Mouse (Mus musculus) stomach, embryonic 15.5 days (tissue): ENCODE measurements around the gene Ccn1. TPM values are rescaled to one million over a fixed set of nuclear protein-coding genes. Genes with fewer than 3 reads are reported as not detected.

Source experiments
- ATAC-seq: fragments of 200-750 bp; cut with Nextera tagmentation; 2 replicates; pipeline ENCODE4 v1.8.0; 2017; ENCODE audit warnings: low read depth, moderate number of reproducible peaks, moderate TSS enrichment; ENCODE audit not compliant: insufficient read depth, low FRiP score
- H3K27ac ChIP-seq: fragments of 300-500 bp; sonication (generic); 2 replicates; pipeline ENCODE4 v1.5.1; 2015; ENCODE audit warnings: mild to moderate bottlenecking, inconsistent platforms
- H3K27me3 ChIP-seq: fragments of 300-500 bp; sonication (generic); replicated peaks from 2 replicates; pipeline ENCODE4 v1.6.1; 2015; ENCODE audit warnings: inconsistent platforms
- H3K36me3 ChIP-seq: fragments of 300-500 bp; sonication (generic); 2 replicates; pipeline ENCODE4 v1.6.1; 2015; ENCODE audit warnings: inconsistent platforms
- H3K4me1 ChIP-seq: fragments of 300-500 bp; sonication (generic); 2 replicates; pipeline ENCODE4 v1.6.1; 2015; ENCODE audit warnings: inconsistent platforms
- H3K4me2 ChIP-seq: fragments of 300-500 bp; sonication (generic); 2 replicates; pipeline ENCODE4 v1.6.1; 2015; ENCODE audit warnings: mild to moderate bottlenecking, inconsistent platforms
- H3K4me3 ChIP-seq: fragments of 300-500 bp; sonication (generic); replicated peaks from 2 replicates; pipeline ENCODE4 v1.5.1; 2015; ENCODE audit warnings: inconsistent platforms
- H3K9ac ChIP-seq: fragments of 300-500 bp; sonication (generic); 2 replicates; pipeline ENCODE4 v1.6.1; 2015; ENCODE audit warnings: inconsistent platforms
- H3K9me3 ChIP-seq: fragments of 300-500 bp; sonication (generic); 2 replicates; pipeline ENCODE4 v1.6.1; 2016; ENCODE audit warnings: inconsistent platforms
- WGBS: fragments of 180-500 bp; shearing (Covaris S2); methylation state at CpG from one replicate; pipeline ENCODE4 v1.1.7; 2015; 5-methylcytosine and 5-hydroxymethylcytosine counted together
- polyA plus RNA-seq: library from polyadenylated mRNA; unstranded; fragments of >200 nt; fragmentation: Nextera tagmentation; extraction: Ambion mirVana; gene quantifications from 2 replicates; pipeline ENCODE4 v1.2.1, GENCODE M21; 2015

Ccn1 gene
- polyA plus RNA-seq, 1 experiment from 2014 or later = 45.1 TPM

GRCm38 (mm10) chr3:145628643-145629042 lies 21.1 kb downstream of the Ccn1 start:
- Histone ChIP-seq H3K9me3 (no peaks in the 10 kb centered on the region), H3K27me3 (no peaks in the 10 kb centered on the region), H3K27ac (no peak overlapping the region), H3K36me3 (no peaks in the 10 kb centered on the region), H3K9ac (no peak overlapping the region), H3K4me1 (0 out of 2 replicates have a peak, but pooled peaks cover 6% of the 10 kb centered on the region), H3K4me2 (no peak overlapping the region), H3K4me3 (no peak overlapping the region)
- 55% methylated on average over 5 of the region's 5 CpGs for WGBS
- ATAC-seq = no peak

- H3K27me3 ChIP-seq = no peaks in the 10 kb centered on the region
- WGBS = 81% methylated on average over 3 of the region's 3 CpGs
- no peak overlapping the region for H3K9ac ChIP-seq
- no peaks in the 10 kb centered on the region for H3K36me3 ChIP-seq
- H3K9me3 ChIP-seq = no peaks in the 10 kb centered on the region
- no peak overlapping the region for H3K27ac ChIP-seq
- peak; percentile 59; the same call in 1 of the 2 replicates for ATAC-seq
- H3K4me2 ChIP-seq = no peak overlapping the region
- H3K4me3 ChIP-seq = no peak overlapping the region
- 0 out of 2 replicates have a peak, but pooled peaks cover 3% of the 10 kb centered on the region for H3K4me1 ChIP-seq
These were observed 22.0 kb downstream of the Ccn1 start for GRCm38 (mm10) chr3:145627830-145628229.

DNA sequence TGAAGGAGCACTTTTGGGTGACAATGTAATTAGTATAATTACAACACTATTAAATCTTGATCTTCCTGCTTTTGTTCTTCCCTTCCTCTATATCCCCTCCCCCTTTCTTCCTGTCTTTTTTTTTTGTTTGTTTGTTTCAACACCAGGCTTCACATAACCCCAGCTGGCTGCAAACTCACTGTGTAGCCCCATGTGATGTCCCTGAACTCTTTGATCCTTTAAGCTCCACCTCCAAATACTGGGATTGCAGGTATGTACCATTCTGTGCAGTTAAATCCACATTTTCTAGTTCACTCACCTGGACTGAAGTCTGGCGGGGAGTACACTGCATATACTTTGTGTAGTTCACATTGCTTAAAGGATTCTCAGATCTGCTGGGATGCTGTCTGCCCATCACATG lies 23.7 kb downstream of the Ccn1 start:
- 88% methylated on average over 1 of the region's 1 CpGs for WGBS
- ATAC-seq = no peak

GRCm38 (mm10) chr3:145625546-145625945 lies 24.2 kb downstream of the Ccn1 start:
- Histone ChIP-seq H3K4me2 (no peak overlapping the region), H3K4me1 (no peaks in the 10 kb centered on the region), H3K9me3 (no peaks in the 10 kb centered on the region), H3K36me3 (no peaks in the 10 kb centered on the region), H3K27ac (no peak overlapping the region), H3K9ac (no peak overlapping the region), H3K4me3 (no peak overlapping the region), H3K27me3 (no peaks in the 10 kb centered on the region)
- ATAC-seq = no peak
- WGBS = 75% methylated on average over 9 of the region's 9 CpGs

More for the DNA sequence above, 23.7 kb downstream of the Ccn1 start:
- Histone ChIP-seq H3K4me3 (no peak overlapping the region), H3K9ac (no peak overlapping the region), H3K9me3 (no peaks in the 10 kb centered on the region), H3K27me3 (no peaks in the 10 kb centered on the region), H3K36me3 (no peaks in the 10 kb centered on the region), H3K4me2 (no peak overlapping the region), H3K27ac (no peak overlapping the region), H3K4me1 (no peaks in the 10 kb centered on the region)

DNA sequence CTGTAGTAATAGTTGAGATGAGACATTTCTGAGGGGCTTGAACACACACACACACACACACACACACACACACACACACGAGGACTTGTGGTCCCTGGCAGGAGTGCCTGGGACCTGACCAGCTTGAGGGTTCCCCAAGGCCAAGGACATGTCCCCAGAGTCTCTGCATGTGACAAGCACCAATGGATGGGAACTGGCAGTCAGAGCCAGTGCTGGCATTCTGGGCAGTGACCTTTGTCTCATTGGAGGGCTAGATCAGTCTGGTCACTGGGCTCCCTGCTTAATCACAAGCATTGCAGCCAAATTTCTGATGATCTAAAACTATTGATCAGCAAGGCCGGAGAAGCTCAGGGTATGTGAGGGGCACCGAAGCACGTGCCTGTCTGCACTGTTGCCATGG lies 25.0 kb downstream of the Ccn1 start:
- WGBS = 84% methylated on average over 4 of the region's 4 CpGs

GRCm38 (mm10) chr3:145623047-145623446 lies 26.7 kb downstream of the Ccn1 start:
- Histone ChIP-seq H3K9ac (no peak overlapping the region), H3K27ac (no peak overlapping the region), H3K4me2 (no peak overlapping the region), H3K36me3 (no peaks in the 10 kb centered on the region), H3K4me3 (no peak overlapping the region), H3K9me3 (no peaks in the 10 kb centered on the region), H3K27me3 (no peaks in the 10 kb centered on the region), H3K4me1 (no peaks in the 10 kb centered on the region)
- no peak for ATAC-seq
- 70% methylated on average over 12 of the region's 12 CpGs for WGBS

More for the DNA sequence above, 25.0 kb downstream of the Ccn1 start:
- Histone ChIP-seq H3K27me3 (no peaks in the 10 kb centered on the region), H3K9me3 (no peaks in the 10 kb centered on the region), H3K36me3 (no peaks in the 10 kb centered on the region), H3K4me3 (no peak overlapping the region), H3K9ac (no peak overlapping the region), H3K27ac (no peak overlapping the region), H3K4me1 (no peaks in the 10 kb centered on the region), H3K4me2 (no peak overlapping the region)
- no peak for ATAC-seq

DNA sequence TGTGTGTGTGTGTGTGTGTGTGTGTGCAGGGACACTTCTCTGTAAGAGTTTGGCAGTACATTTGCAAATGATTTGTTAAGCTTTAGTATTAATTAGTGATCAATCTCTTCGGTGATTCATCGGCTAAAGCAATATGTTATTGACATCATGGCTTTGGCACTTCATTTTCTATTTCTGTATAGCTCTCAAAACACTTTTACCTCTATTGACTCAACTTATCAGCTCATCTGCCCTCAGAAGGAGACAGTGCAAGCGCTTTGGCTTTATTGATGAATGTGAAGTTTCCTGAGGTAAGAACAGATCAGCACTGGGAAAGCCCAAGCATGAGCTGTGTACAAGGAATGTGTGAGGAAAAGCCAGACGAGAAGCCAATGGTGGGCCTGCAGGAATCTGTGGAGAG lies 28.6 kb downstream of the Ccn1 start:
- no peaks in the 10 kb centered on the region for H3K36me3 ChIP-seq
- no peak overlapping the region for H3K4me3 ChIP-seq
- H3K4me2 ChIP-seq = no peak overlapping the region
- WGBS = 73% methylated on average over 4 of the region's 4 CpGs
- H3K27me3 ChIP-seq = no peaks in the 10 kb centered on the region
- no peaks in the 10 kb centered on the region for H3K9me3 ChIP-seq
- H3K27ac ChIP-seq = no peak overlapping the region
- ATAC-seq = no peak
- H3K9ac ChIP-seq = no peak overlapping the region
- no peaks in the 10 kb centered on the region for H3K4me1 ChIP-seq

- H3K9ac ChIP-seq = no peak overlapping the region
- H3K4me2 ChIP-seq = no peak overlapping the region
- WGBS = 88% methylated on average over 17 of the region's 17 CpGs
- H3K27me3 ChIP-seq = no peaks in the 10 kb centered on the region
- no peaks in the 10 kb centered on the region for H3K36me3 ChIP-seq
- ATAC-seq = no peak
- H3K4me3 ChIP-seq = no peak overlapping the region
- no peak overlapping the region for H3K27ac ChIP-seq
- H3K4me1 ChIP-seq = no peaks in the 10 kb centered on the region
- no peaks in the 10 kb centered on the region for H3K9me3 ChIP-seq
These were observed 30.0 kb downstream of the Ccn1 start for GRCm38 (mm10) chr3:145619621-145620365.

DNA sequence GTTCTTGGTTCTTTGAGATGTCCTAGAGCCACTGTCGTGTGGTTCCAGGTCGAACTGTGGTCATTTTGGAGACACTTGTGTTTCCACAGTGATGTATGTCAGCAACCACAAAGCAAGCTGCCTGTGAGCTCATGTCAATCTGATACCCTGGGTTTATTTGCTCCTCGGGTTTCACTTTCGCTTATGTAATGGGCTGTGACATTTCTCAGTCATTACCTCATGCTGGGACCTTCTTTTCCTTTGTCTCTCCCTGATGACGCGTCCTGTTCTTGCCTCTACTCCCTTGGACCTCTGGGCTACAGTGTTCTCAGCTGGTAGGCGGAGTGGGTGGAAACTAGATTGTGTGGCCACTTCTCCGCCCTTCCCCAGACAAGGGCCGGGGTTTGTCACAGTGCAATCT lies 31.5 kb downstream of the Ccn1 start:
- H3K4me1 ChIP-seq = peaks cover 8% of the 10 kb centered on the region; the same call in 1 of the 2 replicates
- 64% methylated on average over 9 of the region's 9 CpGs for WGBS
- no peak overlapping the region for H3K9ac ChIP-seq
- no peak for ATAC-seq
- no peaks in the 10 kb centered on the region for H3K27me3 ChIP-seq
- H3K27ac ChIP-seq = no peak overlapping the region
- no peak overlapping the region for H3K4me2 ChIP-seq
- no peaks in the 10 kb centered on the region for H3K9me3 ChIP-seq
- no peak overlapping the region for H3K4me3 ChIP-seq
- no peaks in the 10 kb centered on the region for H3K36me3 ChIP-seq

DNA sequence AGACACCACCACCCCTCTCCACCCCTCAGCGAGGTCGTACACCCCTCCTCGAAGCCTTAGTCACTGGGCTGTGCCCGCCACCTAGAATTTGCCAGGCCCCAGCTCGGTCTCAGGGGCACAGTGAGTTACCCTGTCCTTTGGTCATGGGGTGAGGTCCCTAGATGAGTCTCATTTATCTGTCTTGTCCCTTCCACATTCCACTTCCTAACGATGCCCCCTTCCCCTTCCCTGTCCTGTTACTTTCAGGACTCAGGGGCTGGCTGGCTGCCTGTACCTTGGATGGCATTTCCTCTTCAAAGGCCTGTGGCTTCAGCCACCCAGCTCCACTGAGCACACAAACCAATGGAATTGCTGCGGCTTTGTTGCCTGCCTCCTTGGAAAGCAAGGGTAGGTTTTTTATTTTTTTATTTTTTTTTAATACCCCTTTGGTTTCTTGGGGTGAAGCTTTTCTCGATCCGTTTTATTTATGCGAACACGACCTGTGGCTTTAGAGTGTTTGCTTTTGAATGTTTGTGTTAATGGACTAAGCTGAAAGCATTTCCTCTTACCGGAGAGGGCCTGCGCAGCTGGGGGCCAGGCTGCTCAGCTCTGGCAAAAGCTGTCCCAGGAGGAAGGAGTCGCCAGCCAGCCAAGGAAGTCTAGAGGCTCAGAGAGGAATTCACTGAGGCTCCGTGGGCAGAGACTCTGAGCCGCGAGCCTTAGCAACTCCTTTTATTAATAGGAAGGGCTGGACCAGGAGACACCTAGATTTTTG lies 35.2 kb downstream of the Ccn1 start:
- 13% methylated on average over 17 of the region's 17 CpGs for WGBS
- Histone ChIP-seq H3K4me1 (peaks cover 8% of the 10 kb centered on the region; the same call in 1 of the 2 replicates), H3K4me2 (peak overlapping the region; percentile 30), H3K4me3 (no peak overlapping the region), H3K27ac (peak overlapping the region; percentile 68), H3K9me3 (no peaks in the 10 kb centered on the region), H3K27me3 (no peaks in the 10 kb centered on the region), H3K36me3 (no peaks in the 10 kb centered on the region), H3K9ac (no peak overlapping the region)
- peak; percentile 44; the same call in 1 of the 2 replicates for ATAC-seq

DNA sequence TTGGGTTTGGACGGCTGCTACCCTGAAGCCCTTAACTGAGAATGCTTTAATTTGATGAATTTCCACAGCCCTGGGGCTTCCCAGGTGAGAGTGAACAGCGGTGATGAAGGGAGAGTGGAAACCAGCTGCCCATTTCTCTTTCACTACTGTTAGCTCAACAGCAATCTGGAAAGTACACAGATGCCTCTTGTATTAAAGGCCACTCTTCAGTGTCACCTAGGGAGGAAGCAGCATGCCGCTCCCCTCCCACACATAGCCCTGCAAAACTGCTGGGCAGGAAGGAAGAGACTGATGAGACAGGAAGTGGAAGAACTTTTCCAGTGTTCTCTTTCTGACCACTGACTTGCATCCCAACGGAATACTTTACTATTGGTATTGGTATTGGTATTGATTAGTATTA lies 36.5 kb downstream of the Ccn1 start:
- no peaks in the 10 kb centered on the region for H3K9me3 ChIP-seq
- ATAC-seq = no peak
- no peak overlapping the region for H3K9ac ChIP-seq
- H3K27ac ChIP-seq = no peak overlapping the region
- H3K4me3 ChIP-seq = no peak overlapping the region
- no peaks in the 10 kb centered on the region for H3K27me3 ChIP-seq
- H3K4me1 ChIP-seq = peaks cover 8% of the 10 kb centered on the region; the same call in 1 of the 2 replicates
- H3K4me2 ChIP-seq = no peak overlapping the region
- no peaks in the 10 kb centered on the region for H3K36me3 ChIP-seq
- 76% methylated on average over 4 of the region's 4 CpGs for WGBS

DNA sequence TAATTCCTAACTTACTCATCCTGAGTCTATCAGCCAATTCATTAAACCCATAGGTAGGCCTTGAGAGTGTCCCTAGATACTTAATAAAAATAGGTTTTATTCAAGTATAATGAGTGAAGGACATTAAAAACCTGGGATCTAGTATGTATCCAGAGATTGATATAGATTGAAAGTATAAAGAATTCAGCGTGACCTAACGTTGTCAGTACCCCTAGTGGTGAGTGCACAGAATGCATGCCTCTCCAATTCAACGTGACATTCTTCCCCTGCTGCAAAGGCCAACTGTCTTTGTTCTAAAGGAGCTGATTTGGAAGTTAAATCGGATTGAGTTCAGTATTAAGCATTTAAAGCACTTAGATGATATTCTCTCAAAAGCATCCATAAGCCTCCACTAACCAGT lies 37.1 kb downstream of the Ccn1 start:
- 24% methylated on average over 4 of the region's 4 CpGs for WGBS
- no peak overlapping the region for H3K9ac ChIP-seq
- no peak overlapping the region for H3K4me2 ChIP-seq
- no peak for ATAC-seq
- H3K4me3 ChIP-seq = no peak overlapping the region
- no peaks in the 10 kb centered on the region for H3K9me3 ChIP-seq
- H3K27me3 ChIP-seq = no peaks in the 10 kb centered on the region
- no peak overlapping the region for H3K27ac ChIP-seq
- peaks cover 8% of the 10 kb centered on the region; the same call in 1 of the 2 replicates for H3K4me1 ChIP-seq
- no peaks in the 10 kb centered on the region for H3K36me3 ChIP-seq
